Mouse (Mus musculus) central nervous system, embryonic 18 days (tissue): ENCODE results near the gene Msh4. TPM values are rescaled to one million over a fixed set of nuclear protein-coding genes. Genes with fewer than 3 reads are reported as not detected.

Source experiments
- polyA plus RNA-seq: library from polyadenylated mRNA; depleted of rRNA; stranded (reverse); fragments of >200 nt; gene quantifications from 2 replicates; pipeline ENCODE4 v1.2.3, GENCODE M21; 2012; rRNA removed

The Msh4 gene
- 0.16 and 0.17 TPM in 2 replicates for polyA plus RNA-seq

GRCm38 (mm10) chr3:153906136-153906871 is at the start of gene Msh4:
Msh4 (minus strand) TSS chr3:153906138.

GRCm38 (mm10) chr3:153944335-153944990 is 38.5 kb upstream of the Msh4 start, which contains the start of gene Acadm:
Acadm (minus strand) TSS chr3:153944632.

GRCm38 (mm10) chr3:153912546-153913509 is 6.9 kb upstream of the Msh4 start, which contains the start of gene Rabggtb:
Rabggtb (minus strand) TSS chr3:153913009.

GRCm38 (mm10) chr3:153844030-153844429 is 61.9 kb downstream of the Msh4 start, which contains the start of gene Asb17:
Asb17 (plus strand) TSS chr3:153844209.

Other genes starting within 250 kb of the Msh4 start
- gene St6galnac3, start 181.0 kb downstream of the Msh4 start, polyA plus RNA-seq, result 10.6 and 11.4 TPM in 2 replicates
- gene Asb17, start 61.9 kb downstream of the Msh4 start, polyA plus RNA-seq, result 0.01 TPM in 1 of 2 replicates, not detected in the other
- 80.1 and 88.8 TPM in 2 replicates for gene Rabggtb, start 6.9 kb upstream of the Msh4 start, polyA plus RNA-seq
- gene Acadm, start 38.5 kb upstream of the Msh4 start, polyA plus RNA-seq, result 53.4 and 67.5 TPM in 2 replicates
- gene Slc44a5, start 67.3 kb upstream of the Msh4 start, polyA plus RNA-seq, result 18.3 and 18.4 TPM in 2 replicates